Mouse (Mus musculus): ENCODE data around the gene Zglp1. TPM values are rescaled to one million over a fixed set of nuclear protein-coding genes. Genes with fewer than 3 reads are reported as not detected.

The Zglp1 gene
- polyA plus RNA-seq, 1 experiment from 2014 or later: 0.39 TPM

MicroRNA genes within 50 kb of the gene (microRNA counts, 519-probe panel; counts per million panel counts)
- microRNA mmu-miR-1900: 2,758 counts per million, percentile 65 among the panel's probes with 10 or more counts

Small RNA genes within 50 kb of the gene (microRNA-seq; reads per million reads assigned to microRNA genes)
- gene Mir1900 (ENCODE audit: borderline number of aligned reads) (not detected), gene Mir7082 (ENCODE audit: borderline number of aligned reads) (1.2 reads per million)

Other genes with a start within 250 kb of the Zglp1 start
- gene Rdh8, start 248.6 kb downstream of the Zglp1 start, polyA plus RNA-seq (2015; fragmentation: Nextera tagmentation; extraction: Ambion mirVana): not detected in 2 replicates
- gene A230050P20Rik, start 198.5 kb downstream of the Zglp1 start, polyA plus RNA-seq (2015; fragmentation: Nextera tagmentation; extraction: Ambion mirVana): 16.5 and 18.4 TPM in 2 replicates
- gene Angptl6, start 187.4 kb downstream of the Zglp1 start, polyA plus RNA-seq (2015; fragmentation: Nextera tagmentation; extraction: Ambion mirVana): 5.0 and 5.4 TPM in 2 replicates
- gene Ppan, start 178.9 kb downstream of the Zglp1 start, polyA plus RNA-seq (2015; fragmentation: Nextera tagmentation; extraction: Ambion mirVana): 83.2 and 89.9 TPM in 2 replicates
- 305 and 312 TPM in 2 replicates for gene Eif3g, start 168.5 kb downstream of the Zglp1 start, polyA plus RNA-seq (2015; fragmentation: Nextera tagmentation; extraction: Ambion mirVana)
- gene Dnmt1, start 107.2 kb downstream of the Zglp1 start, polyA plus RNA-seq (2015; fragmentation: Nextera tagmentation; extraction: Ambion mirVana): 77.2 and 78.4 TPM in 2 replicates
- gene S1pr2, start 90.3 kb downstream of the Zglp1 start, polyA plus RNA-seq (2015; fragmentation: Nextera tagmentation; extraction: Ambion mirVana): 61.8 and 68.5 TPM in 2 replicates
- 122 and 126 TPM in 2 replicates for gene Mrpl4, start 64.4 kb downstream of the Zglp1 start, polyA plus RNA-seq (2015; fragmentation: Nextera tagmentation; extraction: Ambion mirVana)
- 20.7 and 21.7 TPM in 2 replicates for gene Icam1, start 51.1 kb downstream of the Zglp1 start, polyA plus RNA-seq (2015; fragmentation: Nextera tagmentation; extraction: Ambion mirVana)
- 0.59 and 1.0 TPM in 2 replicates for gene Icam4, start 37.7 kb downstream of the Zglp1 start, polyA plus RNA-seq (2015; fragmentation: Nextera tagmentation; extraction: Ambion mirVana)
- 0.20 TPM in 2 replicates for gene Icam5, start 35.0 kb downstream of the Zglp1 start, polyA plus RNA-seq (2015; fragmentation: Nextera tagmentation; extraction: Ambion mirVana)
- gene Gm49373, start 6.0 kb upstream of the Zglp1 start, polyA plus RNA-seq (2015; fragmentation: Nextera tagmentation; extraction: Ambion mirVana): 0.72 and 1.0 TPM in 2 replicates
- 61.0 and 65.4 TPM in 2 replicates for gene Fdx1l, start 6.5 kb upstream of the Zglp1 start, polyA plus RNA-seq (2015; fragmentation: Nextera tagmentation; extraction: Ambion mirVana)
- gene Gm38431, start 24.9 kb upstream of the Zglp1 start, polyA plus RNA-seq (2015; fragmentation: Nextera tagmentation; extraction: Ambion mirVana): 1.6 and 2.9 TPM in 2 replicates
- 55.4 and 65.8 TPM in 2 replicates for gene Raver1, start 24.9 kb upstream of the Zglp1 start, polyA plus RNA-seq (2015; fragmentation: Nextera tagmentation; extraction: Ambion mirVana)
- 13.9 and 16.0 TPM in 2 replicates for gene Tyk2, start 64.2 kb upstream of the Zglp1 start, polyA plus RNA-seq (2015; fragmentation: Nextera tagmentation; extraction: Ambion mirVana)
- gene Cdc37, start 82.9 kb upstream of the Zglp1 start, polyA plus RNA-seq (2015; fragmentation: Nextera tagmentation; extraction: Ambion mirVana): 296 and 300 TPM in 2 replicates
- gene Pde4a, start 98.6 kb upstream of the Zglp1 start, polyA plus RNA-seq (2015; fragmentation: Nextera tagmentation; extraction: Ambion mirVana): 7.5 and 9.4 TPM in 2 replicates
- 73.2 and 76.4 TPM in 2 replicates for gene Keap1, start 172.3 kb upstream of the Zglp1 start, polyA plus RNA-seq (2015; fragmentation: Nextera tagmentation; extraction: Ambion mirVana)
- gene S1pr5, start 181.3 kb upstream of the Zglp1 start, polyA plus RNA-seq (2015; fragmentation: Nextera tagmentation; extraction: Ambion mirVana): 4.5 and 5.0 TPM in 2 replicates
- gene Atg4d, start 198.2 kb upstream of the Zglp1 start, polyA plus RNA-seq (2015; fragmentation: Nextera tagmentation; extraction: Ambion mirVana): 40.5 and 44.8 TPM in 2 replicates
- gene Kri1, start 220.9 kb upstream of the Zglp1 start, polyA plus RNA-seq (2015; fragmentation: Nextera tagmentation; extraction: Ambion mirVana): 18.2 and 19.0 TPM in 2 replicates
- 57.8 and 63.0 TPM in 2 replicates for gene Cdkn2d, start 224.3 kb upstream of the Zglp1 start, polyA plus RNA-seq (2015; fragmentation: Nextera tagmentation; extraction: Ambion mirVana)
- 38.1 and 46.9 TPM in 2 replicates for gene Ap1m2, start 245.2 kb upstream of the Zglp1 start, polyA plus RNA-seq (2015; fragmentation: Nextera tagmentation; extraction: Ambion mirVana)